Mouse (Mus musculus): ENCODE results near the gene Mnt. TPM values are rescaled to one million over a fixed set of nuclear protein-coding genes. Genes with fewer than 3 reads are reported as not detected.

Gene Mnt
- polyA plus RNA-seq, 1 experiment from 2014 or later, result 2.6 TPM

DNA sequence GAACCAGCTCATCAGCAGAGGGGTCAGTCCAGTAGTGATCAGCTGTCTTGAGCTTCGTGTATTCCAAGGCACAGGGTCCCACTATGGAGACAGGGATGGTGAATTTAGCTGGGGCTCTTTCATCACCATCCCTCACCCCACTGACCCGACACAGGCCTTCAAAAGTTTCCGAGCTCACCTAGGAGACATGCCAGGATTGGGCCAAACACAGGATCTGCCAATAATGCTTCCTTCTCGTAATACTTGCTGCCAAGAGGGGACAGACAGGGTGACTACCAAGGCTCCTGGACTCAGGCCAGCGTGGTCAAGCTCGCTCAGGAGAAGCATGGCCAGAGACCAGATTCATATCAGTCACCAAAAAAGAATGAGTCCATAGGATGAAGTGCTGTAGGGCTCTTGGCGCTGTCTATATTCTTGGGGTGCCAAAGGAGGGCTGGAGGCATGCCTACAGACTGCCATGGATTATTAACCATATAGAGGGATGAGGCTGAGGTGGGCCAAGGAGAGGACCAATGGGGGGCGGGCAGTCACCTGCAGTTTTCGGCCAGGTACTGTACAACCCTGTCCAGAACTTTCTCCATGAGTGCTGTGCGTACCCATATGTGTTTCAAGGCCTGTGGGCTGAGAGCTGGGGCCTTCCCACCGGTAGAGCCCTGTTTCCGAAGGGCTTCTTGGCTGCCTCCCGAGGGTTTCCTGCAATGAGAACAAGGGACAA is 37.5 kb downstream of the Mnt start:
- DNase-seq (ENCODE audit: low spot score) (no peak), ATAC-seq (ENCODE audit: low FRiP score, low TSS enrichment) (no peak)
- no peak overlapping the region for H3K27ac ChIP-seq (replicated peaks)
- H3K4me2 ChIP-seq (replicated peaks; ENCODE audit: low read depth), result no peak overlapping the region
- TF ChIP-seq EP300 (optimal IDR thresholded peaks at IDR 0.05) (no peak), CTCF (IDR thresholded peaks at IDR 0.05; ENCODE audit: low read depth) (no peak)
- no peaks in the 10 kb centered on the region for H3K4me1 ChIP-seq (replicated peaks; ENCODE audit: control insufficient read depth, insufficient read depth)
- H3K36me3 ChIP-seq (ENCODE audit: control insufficient read depth, insufficient read depth, low read length), result no peaks in the 10 kb centered on the region; the same call in 1 of the 2 replicates
- no peak overlapping the region for H3K4me3 ChIP-seq (ENCODE audit: low read depth, low read length)
- WGBS, result 89% methylated on average over 13 of the region's 13 CpGs
- H3K9ac ChIP-seq (ENCODE audit: low read length), result no peak overlapping the region
- H3K9me3 ChIP-seq (ENCODE audit: control insufficient read depth, low read length), result no peaks in the 10 kb centered on the region
- no peaks in the 10 kb centered on the region for H3K27me3 ChIP-seq (ENCODE audit: control insufficient read depth, insufficient read depth, low read length)

DNA sequence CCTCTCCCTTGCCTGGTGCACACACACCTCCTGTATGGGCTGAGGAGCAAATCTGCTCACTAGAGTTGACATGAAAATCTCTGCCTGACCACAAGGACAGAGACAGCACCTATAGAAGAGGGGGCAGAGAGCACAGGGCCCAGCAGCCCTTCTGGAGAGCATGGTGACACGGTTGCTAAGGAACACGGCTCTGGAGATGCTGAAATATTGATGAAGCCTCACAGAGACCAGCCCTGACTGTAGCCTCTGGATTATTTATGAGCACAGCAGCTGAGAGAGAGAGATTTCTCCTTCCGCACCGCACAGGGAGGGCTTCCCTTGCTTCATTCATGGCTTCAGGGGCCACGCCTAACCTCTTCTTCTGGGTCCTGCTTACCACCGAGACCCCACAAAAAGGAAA is 38.9 kb downstream of the Mnt start:
- DNase-seq (ENCODE audit: low spot score) (no peak), ATAC-seq (ENCODE audit: low FRiP score, low TSS enrichment) (no peak)
- no peaks in the 10 kb centered on the region for H3K27me3 ChIP-seq (ENCODE audit: control insufficient read depth, insufficient read depth, low read length)
- no peaks in the 10 kb centered on the region for H3K9me3 ChIP-seq (ENCODE audit: control insufficient read depth, low read length)
- 82% methylated on average over 6 of the region's 6 CpGs for WGBS
- no peaks in the 10 kb centered on the region for H3K4me1 ChIP-seq (replicated peaks; ENCODE audit: control insufficient read depth, insufficient read depth)
- no peak overlapping the region for H3K4me2 ChIP-seq (replicated peaks; ENCODE audit: low read depth)
- H3K27ac ChIP-seq (replicated peaks), result no peak overlapping the region
- TF ChIP-seq EP300 (optimal IDR thresholded peaks at IDR 0.05) (no peak), CTCF (IDR thresholded peaks at IDR 0.05; ENCODE audit: low read depth) (no peak)
- no peak overlapping the region for H3K4me3 ChIP-seq (ENCODE audit: low read depth, low read length)
- no peak overlapping the region for H3K9ac ChIP-seq (ENCODE audit: low read length)
- no peaks in the 10 kb centered on the region for H3K36me3 ChIP-seq (ENCODE audit: control insufficient read depth, insufficient read depth, low read length)

DNA sequence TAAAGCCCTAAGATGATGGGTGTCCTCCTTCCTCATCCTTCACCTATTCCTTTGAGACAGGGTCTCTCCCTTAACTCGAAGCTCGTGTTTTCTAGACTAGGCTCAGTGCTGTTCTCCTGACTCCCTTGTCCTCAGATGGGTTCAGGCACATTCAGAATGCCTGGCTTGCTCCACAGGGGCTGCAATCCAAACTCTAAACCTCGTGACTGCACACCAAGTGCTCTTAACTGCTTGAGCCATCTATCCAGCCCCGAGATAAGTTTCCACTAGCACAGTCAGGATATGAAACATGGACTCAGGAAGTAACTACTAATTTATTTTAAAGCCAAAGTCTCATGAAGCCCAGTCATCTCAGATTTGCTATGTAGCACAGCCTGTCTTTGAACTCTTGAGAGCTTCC is 39.8 kb downstream of the Mnt start:
- TF ChIP-seq CTCF (IDR thresholded peaks at IDR 0.05; ENCODE audit: low read depth) (no peak), EP300 (optimal IDR thresholded peaks at IDR 0.05) (no peak)
- DNase-seq (ENCODE audit: low spot score) (no peak), ATAC-seq (ENCODE audit: low FRiP score, low TSS enrichment) (no peak)
- H3K4me1 ChIP-seq (replicated peaks; ENCODE audit: control insufficient read depth, insufficient read depth), result no peaks in the 10 kb centered on the region
- H3K9ac ChIP-seq (ENCODE audit: low read length), result no peak overlapping the region
- no peak overlapping the region for H3K4me3 ChIP-seq (ENCODE audit: low read depth, low read length)
- 55% methylated on average over 4 of the region's 4 CpGs for WGBS
- no peaks in the 10 kb centered on the region for H3K27me3 ChIP-seq (ENCODE audit: control insufficient read depth, insufficient read depth, low read length)
- H3K36me3 ChIP-seq (ENCODE audit: control insufficient read depth, insufficient read depth, low read length), result no peaks in the 10 kb centered on the region
- no peaks in the 10 kb centered on the region for H3K9me3 ChIP-seq (ENCODE audit: control insufficient read depth, low read length)
- no peak overlapping the region for H3K4me2 ChIP-seq (replicated peaks; ENCODE audit: low read depth)
- peak overlapping the region; percentile 42; the same call in 1 of the 2 replicates for H3K27ac ChIP-seq (replicated peaks)

DNA sequence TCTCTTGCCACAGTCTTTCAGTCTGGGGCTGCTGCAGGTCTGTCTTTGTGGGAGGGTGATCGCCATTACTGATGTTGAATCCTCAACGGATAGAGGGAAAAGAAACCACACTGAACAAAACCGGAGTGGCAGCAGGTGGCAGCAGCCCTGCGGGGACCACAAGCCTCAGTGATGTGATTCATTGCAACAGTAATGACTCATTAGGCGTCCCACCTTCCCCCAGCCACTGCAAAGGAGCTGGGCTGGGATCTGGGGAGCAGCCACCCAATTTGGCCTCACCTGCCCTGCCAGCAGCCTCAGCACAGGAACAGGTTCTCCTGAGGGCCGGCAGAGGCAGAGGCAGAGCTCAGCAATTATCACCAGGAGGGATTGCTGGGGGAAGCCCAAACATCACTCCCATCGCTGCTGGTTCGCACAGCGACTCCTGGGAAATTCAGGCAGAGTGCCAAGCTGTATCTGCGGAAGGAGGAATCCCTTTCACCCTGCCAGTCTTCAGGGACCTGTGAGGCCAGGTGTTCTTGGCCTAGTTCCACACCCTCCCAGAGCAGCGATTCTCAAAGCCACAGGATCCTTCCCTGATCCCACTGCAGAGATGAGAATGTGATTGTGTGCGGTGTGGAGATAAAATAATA is 40.4 kb downstream of the Mnt start:
- H3K4me3 ChIP-seq (ENCODE audit: low read depth, low read length), result no peak overlapping the region
- DNase-seq (ENCODE audit: low spot score), result peak; percentile 71

DNA sequence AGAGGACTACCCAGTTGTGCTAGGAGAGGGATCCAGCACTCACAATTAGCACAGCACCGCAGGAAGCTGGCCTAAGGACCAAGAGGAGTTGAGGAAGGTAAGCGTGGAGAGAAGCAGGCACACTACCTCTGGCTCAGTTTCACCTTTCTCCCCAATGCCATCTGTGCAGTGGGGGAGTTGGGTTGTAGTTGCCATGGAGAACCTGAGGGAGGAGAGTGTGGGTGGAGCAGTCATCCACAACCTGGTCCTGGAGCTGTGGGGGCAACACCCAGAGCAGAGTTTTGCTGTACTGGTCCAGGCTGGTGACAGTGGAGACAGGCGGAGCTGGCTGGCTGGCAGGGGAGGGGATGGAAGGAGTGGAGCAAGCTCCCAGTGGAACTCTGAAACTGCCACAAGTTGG is 43.9 kb downstream of the Mnt start:
- TF ChIP-seq CTCF (IDR thresholded peaks at IDR 0.05; ENCODE audit: low read depth) (no peak), EP300 (optimal IDR thresholded peaks at IDR 0.05) (no peak)
- ATAC-seq (ENCODE audit: low FRiP score, low TSS enrichment) (no peak), DNase-seq (ENCODE audit: low spot score) (no peak)
- H3K27me3 ChIP-seq (ENCODE audit: control insufficient read depth, insufficient read depth, low read length), result no peaks in the 10 kb centered on the region
- 0 out of 2 replicates have a peak, but pooled peaks cover 2% of the 10 kb centered on the region for H3K4me1 ChIP-seq (replicated peaks; ENCODE audit: control insufficient read depth, insufficient read depth)
- no peaks in the 10 kb centered on the region for H3K9me3 ChIP-seq (ENCODE audit: control insufficient read depth, low read length)
- peak overlapping the region; percentile 40; the same call in 1 of the 2 replicates for H3K27ac ChIP-seq (replicated peaks)
- H3K9ac ChIP-seq (ENCODE audit: low read length), result no peak overlapping the region
- H3K4me3 ChIP-seq (ENCODE audit: low read depth, low read length), result no peak overlapping the region
- WGBS, result 72% methylated on average over 3 of the region's 3 CpGs
- H3K36me3 ChIP-seq (ENCODE audit: control insufficient read depth, insufficient read depth, low read length), result no peaks in the 10 kb centered on the region
- no peak overlapping the region for H3K4me2 ChIP-seq (replicated peaks; ENCODE audit: low read depth)

More for the DNA sequence above, 40.4 kb downstream of the Mnt start:
- TF ChIP-seq CTCF (IDR thresholded peaks at IDR 0.05; ENCODE audit: low read depth), result peak; percentile 66
- TF ChIP-seq EP300 (optimal IDR thresholded peaks at IDR 0.05), result no peak
- Histone ChIP-seq H3K4me2 (replicated peaks; ENCODE audit: low read depth) (no peak overlapping the region), H3K27ac (replicated peaks) (peak overlapping the region; percentile 42), H3K4me1 (replicated peaks; ENCODE audit: control insufficient read depth, insufficient read depth) (no peaks in the 10 kb centered on the region), H3K9ac (ENCODE audit: low read length) (no peak overlapping the region), H3K36me3 (ENCODE audit: control insufficient read depth, insufficient read depth, low read length) (no peaks in the 10 kb centered on the region), H3K9me3 (ENCODE audit: control insufficient read depth, low read length) (no peaks in the 10 kb centered on the region), H3K27me3 (ENCODE audit: control insufficient read depth, insufficient read depth, low read length) (no peaks in the 10 kb centered on the region)
- peak; percentile 78 for ATAC-seq (ENCODE audit: low FRiP score, low TSS enrichment)
- WGBS, result 20% methylated on average over 12 of the region's 12 CpGs

DNA sequence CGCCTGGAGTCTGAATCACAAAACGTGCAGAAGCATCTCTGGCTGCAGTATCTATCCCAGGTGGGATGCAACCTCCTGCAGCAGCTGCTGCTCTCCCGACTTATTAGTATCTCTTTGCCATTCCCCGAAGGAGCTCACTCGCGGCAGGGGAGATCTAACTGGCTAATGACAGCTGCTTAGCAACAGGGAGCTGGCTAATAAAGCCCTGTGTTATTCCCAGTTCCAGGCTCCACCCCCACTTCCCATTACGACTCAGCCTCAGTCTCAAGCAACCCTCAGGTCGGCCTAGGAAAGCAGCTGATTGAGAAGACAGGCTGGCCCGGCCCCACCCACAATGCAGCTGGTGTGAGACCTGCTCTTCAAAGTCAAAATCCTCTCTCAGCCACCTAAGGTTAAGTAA is 46.1 kb downstream of the Mnt start:
- ATAC-seq (ENCODE audit: low FRiP score, low TSS enrichment) (peak; percentile 84), DNase-seq (ENCODE audit: low spot score) (peak; percentile 71)
- Histone ChIP-seq H3K4me3 (ENCODE audit: low read depth, low read length) (no peak overlapping the region), H3K36me3 (ENCODE audit: control insufficient read depth, insufficient read depth, low read length) (no peaks in the 10 kb centered on the region), H3K27me3 (ENCODE audit: control insufficient read depth, insufficient read depth, low read length) (no peaks in the 10 kb centered on the region), H3K4me2 (replicated peaks; ENCODE audit: low read depth) (peak overlapping the region; percentile 37), H3K9ac (ENCODE audit: low read length) (no peak overlapping the region), H3K27ac (replicated peaks) (0 out of 2 replicates have a peak overlapping the region, but pooled peaks have one; percentile 49), H3K4me1 (replicated peaks; ENCODE audit: control insufficient read depth, insufficient read depth) (0 out of 2 replicates have a peak, but pooled peaks cover 2% of the 10 kb centered on the region), H3K9me3 (ENCODE audit: control insufficient read depth, low read length) (no peaks in the 10 kb centered on the region)
- no peak for TF ChIP-seq CTCF (IDR thresholded peaks at IDR 0.05; ENCODE audit: low read depth)
- TF ChIP-seq EP300 (optimal IDR thresholded peaks at IDR 0.05), result no peak
- 6% methylated on average over 9 of the region's 9 CpGs for WGBS

All from stomach, postnatal 0 days (tissue).